Mouse (Mus musculus) CH12.LX (cell line): Measurements from ENCODE around the gene Cnnm2. TPM values are rescaled to one million over a fixed set of nuclear protein-coding genes. Genes with fewer than 3 reads are reported as not detected.

Experiments used
- DNase-seq: peaks from one replicate; pipeline ENCODE4 v3.0.0-alpha.2; 2013; ENCODE audit errors: extremely low read depth
- H3K27ac ChIP-seq: 2 replicates; pipeline ENCODE4 v1.5.1; 2012; ENCODE audit warnings: low read depth, mild to moderate bottlenecking, control low read depth, moderate library complexity; ENCODE audit not compliant: insufficient read depth
- H3K27me3 ChIP-seq: replicated peaks from 2 replicates; pipeline ENCODE3; 2012; ENCODE audit warnings: inconsistent platforms
- H3K36me3 ChIP-seq, 2 experiments: replicated peaks in 1 of 2; 2 replicates each; pipeline versions ENCODE3 to v1.6.1; 2012; ENCODE audit warnings: inconsistent platforms in 1 of 2, low read length in 1 of 2, mild to moderate bottlenecking in 1 of 2, mixed read lengths in 1 of 2, moderate library complexity in 1 of 2; ENCODE audit not compliant: control insufficient read depth in 1 of 2, insufficient read depth in 1 of 2
- H3K4me1 ChIP-seq, 2 experiments: 2 replicates each; pipeline ENCODE4 v1.6.1; 2012; ENCODE audit warnings: inconsistent platforms in 1 of 2, moderate library complexity in 1 of 2; ENCODE audit not compliant: insufficient read depth in 2 of 2, control insufficient read depth in 1 of 2
- H3K4me2 ChIP-seq: 2 replicates; pipeline ENCODE4 v1.6.1; 2012; ENCODE audit warnings: low read depth, mild to moderate bottlenecking, control low read depth; ENCODE audit not compliant: poor library complexity, insufficient read depth, severe bottlenecking
- H3K4me3 ChIP-seq, 3 experiments: fragments of 150-350 bp in 1 of 3; sonication (generic) in 1 of 3; replicated peaks in 1 of 3; 2 replicates each; pipeline versions ENCODE3 to v1.5.1; 2011 to 2012; ENCODE audit warnings: low read depth in 2 of 3, low read length in 2 of 3, mild to moderate bottlenecking in 2 of 3, moderate library complexity in 2 of 3, control low read depth in 1 of 3, improper control_type of control experiment in 1 of 3, inconsistent platforms in 1 of 3, mixed read lengths in 1 of 3; ENCODE audit not compliant: poor library complexity in 1 of 3
- H3K79me2 ChIP-seq: replicated peaks from 2 replicates; pipeline ENCODE4 v1.6.1; 2012; ENCODE audit warnings: mild to moderate bottlenecking, moderate library complexity; ENCODE audit not compliant: control insufficient read depth, poor library complexity, insufficient read depth, severe bottlenecking; ENCODE audit errors: extremely low read depth
- H3K9ac ChIP-seq: 2 replicates; pipeline ENCODE4 v1.6.1; 2012; ENCODE audit warnings: low read depth, mild to moderate bottlenecking, control low read depth, moderate library complexity; ENCODE audit not compliant: insufficient read depth
- H3K9me3 ChIP-seq: replicated peaks from 2 replicates; pipeline ENCODE3; 2012; ENCODE audit warnings: low read length, inconsistent platforms, mixed read lengths
- E2F4 ChIP-seq: IDR thresholded peaks from 2 replicates; pipeline ENCODE4 v1.6.1; 2011; ENCODE audit warnings: low read depth, low read length, improper control_type of control experiment; ENCODE audit not compliant: insufficient replicate concordance
- ELF1 ChIP-seq: IDR thresholded peaks from 2 replicates; pipeline ENCODE4 v1.6.1; 2014; ENCODE audit warnings: low read depth, mild to moderate bottlenecking, inconsistent platforms, low read length, improper control_type of control experiment
- JUND ChIP-seq: conservative IDR thresholded peaks from 2 replicates; pipeline ENCODE4 v1.6.1; 2011; ENCODE audit warnings: low read depth, low read length, improper control_type of control experiment
- MAX ChIP-seq: IDR thresholded peaks from 2 replicates; pipeline ENCODE4 v1.6.1; 2011; ENCODE audit warnings: low read length, improper control_type of control experiment
- MAZ ChIP-seq: IDR thresholded peaks from 2 replicates; pipeline ENCODE4 v1.6.1; 2012; ENCODE audit warnings: low read depth, mild to moderate bottlenecking, inconsistent platforms, low read length, improper control_type of control experiment, moderate library complexity
- MEF2A ChIP-seq: IDR thresholded peaks from 2 replicates; pipeline ENCODE4 v1.6.1; 2014; ENCODE audit warnings: low read depth, mild to moderate bottlenecking, inconsistent platforms, low read length, improper control_type of control experiment, borderline replicate concordance
- POLR2A ChIP-seq: IDR thresholded peaks from 2 replicates; pipeline ENCODE4 v1.6.1; 2011; ENCODE audit warnings: low read depth, mild to moderate bottlenecking, improper control_type of control experiment, low read length
- POLR2AphosphoS2 ChIP-seq: IDR thresholded peaks from 2 replicates; pipeline ENCODE4 v1.6.1; 2011; ENCODE audit warnings: low read depth, low read length, improper control_type of control experiment
- RAD21 ChIP-seq: IDR thresholded peaks from 2 replicates; pipeline ENCODE4 v1.6.1; 2011; ENCODE audit warnings: low read depth, mild to moderate bottlenecking, low read length, improper control_type of control experiment, moderate library complexity
- RCOR1 ChIP-seq: conservative IDR thresholded peaks from 2 replicates; pipeline ENCODE4 v1.6.1; 2012; ENCODE audit warnings: low read depth, mild to moderate bottlenecking, inconsistent platforms, low read length, improper control_type of control experiment
- SIN3A ChIP-seq: IDR thresholded peaks from 2 replicates; pipeline ENCODE4 v1.6.1; 2012; ENCODE audit warnings: low read length, improper control_type of control experiment, inconsistent platforms
- SMC3 ChIP-seq: IDR thresholded peaks from 2 replicates; pipeline ENCODE4 v1.6.1; 2011; ENCODE audit warnings: low read depth, low read length, improper control_type of control experiment
- TCF12 ChIP-seq: IDR thresholded peaks from 2 replicates; pipeline ENCODE4 v1.6.1; 2014; ENCODE audit warnings: low read depth, mild to moderate bottlenecking, inconsistent platforms, low read length, improper control_type of control experiment
- UBTF ChIP-seq: IDR thresholded peaks from 2 replicates; pipeline ENCODE4 v1.6.1; 2012; ENCODE audit warnings: low read depth, mild to moderate bottlenecking, inconsistent platforms, low read length, improper control_type of control experiment, moderate library complexity
- ZC3H11A ChIP-seq: IDR thresholded peaks from 2 replicates; pipeline ENCODE4 v1.6.1; 2012; ENCODE audit warnings: low read depth, mild to moderate bottlenecking, inconsistent platforms, low read length, improper control_type of control experiment
- ZNF384 ChIP-seq: IDR thresholded peaks from 2 replicates; pipeline ENCODE4 v1.6.1; 2012; ENCODE audit warnings: low read depth, low read length, improper control_type of control experiment, inconsistent platforms
- dilution Hi-C: fragments of 300-500 bp; cut with MboI; formaldehyde crosslinking; loops from 2 replicates; pipeline ENCODE4 v1.14.3; 2020; ENCODE audit warnings: low sequenced_read_pairs; ENCODE audit not compliant: extremely low pct_unique_long_range_greater_than_20kb, extremely low pct_ligation_motif_present
- in situ Hi-C: fragments of 300-500 bp; cut with MboI; formaldehyde crosslinking; loops from 3 replicates; pipeline ENCODE4 v1.14.3; 2019; ENCODE audit warnings: low sequenced_read_pairs, low pct_ligation_motif_present, low pct_unique_long_range_greater_than_20kb, mixed read lengths
- polyA plus RNA-seq: library from polyadenylated mRNA; unstranded; fragments of >175 nt; gene quantifications from 2 replicates; pipeline ENCODE4 v1.2.1, GENCODE M21; 2012; ENCODE audit warnings: low read depth; ENCODE audit not compliant: insufficient read length
- total RNA-seq, 2 experiments: library from RNA; depleted of rRNA; stranded (reverse); fragments of 300-350 nt in 1 of 2; fragments of >200 nt in 1 of 2; gene quantifications; 2 replicates each; pipeline ENCODE4 v1.2.3; 2012 to 2014

The Cnnm2 gene
- total and polyA plus RNA-seq, 3 experiments: 1.8 to 3.7 (median 2.6) TPM

GRCm38 (mm10) chr19:46763356-46763755 is 2.0 kb downstream of the Cnnm2 start:
- H3K9ac ChIP-seq: no peak overlapping the region
- H3K9me3 ChIP-seq: no peaks in the 10 kb centered on the region
- in situ Hi-C loops (loop anchor here (5.0 to 10.0 kb wide), 2 partner anchors 109 to 221 kb away; no protein-coding TSS in a partner anchor), dilution Hi-C loops (no loop called here)
- no peak for DNase-seq
- H3K4me3 ChIP-seq: no peak overlapping the region
- H3K79me2 ChIP-seq: no peaks in the 10 kb centered on the region
- no peak for TF ChIP-seq SIN3A
- TF ChIP-seq MAX: no peak
- TF ChIP-seq TCF12: no peak
- no peak for TF ChIP-seq E2F4
- TF ChIP-seq UBTF: no peak
- TF ChIP-seq SMC3: no peak
- TF ChIP-seq JUND: no peak
- H3K27ac ChIP-seq: no peak overlapping the region
- peaks cover 19 to 23% of the 10 kb centered on the region in 2 experiments for H3K4me1 ChIP-seq
- H3K4me2 ChIP-seq: peak overlapping the region; percentile 24; the same call in 1 of the 2 replicates
- peaks cover 0 to 1% of the 10 kb centered on the region in 2 experiments for H3K36me3 ChIP-seq
- no peaks in the 10 kb centered on the region for H3K27me3 ChIP-seq

- no peaks in the 10 kb centered on the region for H3K27me3 ChIP-seq
- dilution Hi-C loops: no loop called here
- no peaks in the 10 kb centered on the region for H3K79me2 ChIP-seq
- in situ Hi-C loops: loop anchor here (5.0 to 10.0 kb wide), 2 partner anchors 108 to 221 kb away; no protein-coding TSS in a partner anchor
- DNase-seq: no peak
- peaks cover 19% of the 10 kb centered on the region in 2 experiments for H3K4me1 ChIP-seq
- no peaks in the 10 kb centered on the region for H3K9me3 ChIP-seq
- H3K4me2 ChIP-seq: peak overlapping the region; percentile 30
- peaks cover 0 to 1% of the 10 kb centered on the region in 2 experiments for H3K36me3 ChIP-seq
- no peak overlapping the region for H3K27ac ChIP-seq
- no peak overlapping the region for H3K4me3 ChIP-seq
- no peak overlapping the region for H3K9ac ChIP-seq
- TF ChIP-seq RCOR1 (no peak), MAZ (no peak), ZNF384 (no peak), MEF2A (no peak), SMC3 (no peak), POLR2AphosphoS2 (no peak), ELF1 (no peak), POLR2A (no peak), RAD21 (no peak), ZC3H11A (no peak), TCF12 (no peak)
Observed at GRCm38 (mm10) chr19:46763932-46764762, 2.8 kb downstream of the Cnnm2 start.
